Mouse (Mus musculus) small intestine, adult 2 months (tissue): ENCODE data around the gene Cobl.

ENCODE experiments used
- CTCF ChIP-seq: fragments of 200-500 bp; IDR thresholded peaks from 2 replicates; pipeline ENCODE4 v1.5.1; 2012; ENCODE audit warnings: low read depth, mild to moderate bottlenecking, control low read depth, inconsistent platforms, low read length, moderate library complexity, mixed read lengths; ENCODE audit not compliant: insufficient replicate concordance, insufficient read length; ENCODE audit errors: extremely low read depth
- POLR2A ChIP-seq: fragments of 200-500 bp; IDR thresholded peaks from 2 replicates; pipeline ENCODE4 v1.6.1; 2012; ENCODE audit warnings: low read depth, mild to moderate bottlenecking, control low read depth, inconsistent platforms, low read length, moderate library complexity

DNA sequence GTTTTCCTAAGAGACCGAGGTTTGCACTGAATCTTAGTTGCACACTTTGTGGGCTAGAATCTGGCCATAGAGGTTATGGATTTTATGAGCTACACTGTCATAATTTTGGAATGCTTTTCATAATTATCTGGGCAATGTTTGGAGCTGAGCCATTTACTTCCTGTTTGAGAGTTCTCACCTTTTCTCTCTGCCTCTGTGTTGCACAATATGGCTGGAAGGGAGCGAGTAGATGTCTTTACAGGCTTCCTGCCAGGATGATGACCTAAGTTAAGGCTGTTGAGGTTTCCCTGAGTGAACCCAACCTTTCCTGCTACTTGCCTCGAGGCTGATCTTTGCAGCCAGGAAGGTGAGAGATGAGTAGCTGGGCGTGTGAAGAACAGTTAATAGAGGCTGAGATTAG, 229.9 kb downstream of the Cobl start:
- TF ChIP-seq CTCF = no peak
- no peak for TF ChIP-seq POLR2A
